Comparison of ENCODE assay signal across 17 mouse cellular contexts in genomic region chrX:162009876-162010275, GRCm38 (mm10).
A peak's percentile ranks its signal among the peaks of the same experiment; 100 is the strongest.
DNase-seq lines count a peak whose midpoint lies in the region; ATAC-seq and TF ChIP-seq lines count a peak whose summit lies in the region.
"Had no signal": no experiment of that assay in that cellular context is flagged by ENCODE, and none has a peak within 500 bp of the region (broad histone marks: within the 10 kb centered on the region; RNA-seq: fewer than 3 reads in every experiment).

No protein-coding gene starts in this region.

- peaks cover 100% of the 10 kb centered on the region for H3K27me3 ChIP-seq in forebrain, embryonic 10.5 days (ENCODE audit: poor library complexity, severe bottlenecking)
- no peaks in the 10 kb centered on the region for H3K27me3 ChIP-seq in forebrain, embryonic 15.5 days
- no peaks in the 10 kb centered on the region for H3K27me3 ChIP-seq in ES-Bruce4 (ENCODE audit: control insufficient read depth, insufficient read depth, low read length, poor library complexity, severe bottlenecking)
- peaks cover 64% of the 10 kb centered on the region for H3K27me3 ChIP-seq in midbrain, embryonic 13.5 days
- H3K27me3 ChIP-seq: Patski had no signal

- no peak overlapping the region for H3K4me3 ChIP-seq in forebrain, embryonic 10.5 days
- no peak overlapping the region for H3K4me3 ChIP-seq in forebrain, embryonic 15.5 days
- H3K4me3 ChIP-seq in ES-Bruce4 (ENCODE audit: low read depth, low read length), result no peak overlapping the region
- no peak overlapping the region for H3K4me3 ChIP-seq in midbrain, embryonic 13.5 days (replicated peaks)
- H3K4me3 ChIP-seq in gastrocnemius, adult 2 months, result no peak overlapping the region
- H3K4me3 ChIP-seq: erythroblast, embryonic 14.5 days; liver, embryonic 13.5 days had no signal

- no peak overlapping the region for H3K4me2 ChIP-seq in forebrain, embryonic 15.5 days (replicated peaks)
- no peak overlapping the region for H3K4me2 ChIP-seq in midbrain, embryonic 13.5 days (replicated peaks)
- H3K4me2 ChIP-seq: liver, embryonic 13.5 days had no signal

- intact Hi-C loops in gastrocnemius, adult 2 months (cut with DNase I), result no loop called here

- TF ChIP-seq CTCF in ES-Bruce4 (IDR thresholded peaks at IDR 0.05; ENCODE audit: low read depth, low read length), result no peak
- TF ChIP-seq CTCF in gastrocnemius, adult 2 months (IDR thresholded peaks at IDR 0.05), result no peak

- peaks cover 24% of the 10 kb centered on the region for H3K4me1 ChIP-seq in forebrain, embryonic 10.5 days
- no peaks in the 10 kb centered on the region for H3K4me1 ChIP-seq in forebrain, embryonic 15.5 days
- peaks cover 2% of the 10 kb centered on the region for H3K4me1 ChIP-seq in ES-Bruce4 (ENCODE audit: control insufficient read depth, insufficient read depth, low read length)
- peaks cover 7% of the 10 kb centered on the region for H3K4me1 ChIP-seq in midbrain, embryonic 13.5 days (replicated peaks)
- H3K4me1 ChIP-seq: liver, embryonic 13.5 days had no signal

- 29% methylated on average over 3 of the region's 3 CpGs for WGBS in forebrain, embryonic 10.5 days
- WGBS in forebrain, embryonic 15.5 days, result 8% methylated on average over 3 of the region's 3 CpGs
- WGBS in midbrain, embryonic 13.5 days, result 20% methylated on average over 3 of the region's 3 CpGs

- DNase-seq in forebrain, embryonic 10.5 days (ENCODE audit: extremely low spot score, low spot score), result peak; percentile 41
- peak; percentile 44 for DNase-seq in embryo, embryonic 9.5 days (ENCODE audit: extremely low spot score)
- no peak for DNase-seq in gastrocnemius, adult 2 months
- no peak for DNase-seq in thymus, postnatal 25 days
- no peak for DNase-seq in yolk sac, embryonic 10.5 days (ENCODE audit: low spot score)
- DNase-seq: cerebellum, adult 18-20 months; gastrocnemius, postnatal 10 days; heart, postnatal 14 days; kidney, adult 9 months; liver, embryonic 13.5 days; right cerebral cortex, postnatal 4 days had no signal

- H3K9me3 ChIP-seq in forebrain, embryonic 10.5 days, result no peaks in the 10 kb centered on the region
- no peaks in the 10 kb centered on the region for H3K9me3 ChIP-seq in forebrain, embryonic 15.5 days
- H3K9me3 ChIP-seq in ES-Bruce4 (replicated peaks; ENCODE audit: control insufficient read depth, insufficient read depth, low read length, poor library complexity, severe bottlenecking), result no peaks in the 10 kb centered on the region
- no peaks in the 10 kb centered on the region for H3K9me3 ChIP-seq in midbrain, embryonic 13.5 days
- H3K9me3 ChIP-seq: liver, embryonic 13.5 days had no signal

- TF ChIP-seq EP300 in ES-Bruce4 (IDR thresholded peaks at IDR 0.05; ENCODE audit: insufficient read depth, low read depth, low read length), result peak; percentile 91

- no peaks in the 10 kb centered on the region for H3K36me3 ChIP-seq in forebrain, embryonic 10.5 days (replicated peaks)
- no peaks in the 10 kb centered on the region for H3K36me3 ChIP-seq in forebrain, embryonic 15.5 days
- H3K36me3 ChIP-seq in ES-Bruce4 (ENCODE audit: control insufficient read depth, insufficient read depth, low read length, poor library complexity, severe bottlenecking), result no peaks in the 10 kb centered on the region
- no peaks in the 10 kb centered on the region for H3K36me3 ChIP-seq in midbrain, embryonic 13.5 days
- H3K36me3 ChIP-seq: liver, embryonic 13.5 days had no signal

- no peak for TF ChIP-seq POLR2A in ES-Bruce4 (IDR thresholded peaks at IDR 0.05; ENCODE audit: insufficient read depth, low read length)

- no peak for ATAC-seq in forebrain, embryonic 15.5 days (replicated peaks)
- peak; percentile 83 for ATAC-seq in midbrain, embryonic 13.5 days
- ATAC-seq: inflammation-experienced regulatory T-cells, adult 6 months; Patski had no signal

- H3K9ac ChIP-seq in forebrain, embryonic 15.5 days (replicated peaks), result no peak overlapping the region
- no peak overlapping the region for H3K9ac ChIP-seq in ES-Bruce4 (ENCODE audit: low read depth, poor library complexity, severe bottlenecking)
- H3K9ac ChIP-seq in midbrain, embryonic 13.5 days (replicated peaks), result no peak overlapping the region
- H3K9ac ChIP-seq: liver, embryonic 13.5 days had no signal

- H3K27ac ChIP-seq in forebrain, embryonic 10.5 days, result peak overlapping the region; percentile 78
- no peak overlapping the region for H3K27ac ChIP-seq in forebrain, embryonic 15.5 days (replicated peaks)
- peak overlapping the region; percentile 99 for H3K27ac ChIP-seq in ES-Bruce4 (ENCODE audit: insufficient read depth, low read length)
- H3K27ac ChIP-seq in midbrain, embryonic 13.5 days, result peak overlapping the region; percentile 62
- H3K27ac ChIP-seq in gastrocnemius, adult 2 months, result no peak overlapping the region
- H3K27ac ChIP-seq: liver, embryonic 13.5 days had no signal

Comparison
In these comparisons a context has a peak if more than half of its experiments do, and no peak if none do; other contexts are left out.
1. H3K27ac ChIP-seq: peak in forebrain, embryonic 10.5 days (single experiment), ES-Bruce4 (single experiment) and midbrain, embryonic 13.5 days (single experiment); none in forebrain, embryonic 15.5 days (single experiment) and gastrocnemius, adult 2 months (single experiment).
2. DNase-seq: peak in forebrain, embryonic 10.5 days (single experiment) and embryo, embryonic 9.5 days (single experiment); none in gastrocnemius, adult 2 months (single experiment), thymus, postnatal 25 days (single experiment) and yolk sac, embryonic 10.5 days (single experiment).